12 mouse cellular contexts compared by ENCODE assay signal in the genomic region with DNA sequence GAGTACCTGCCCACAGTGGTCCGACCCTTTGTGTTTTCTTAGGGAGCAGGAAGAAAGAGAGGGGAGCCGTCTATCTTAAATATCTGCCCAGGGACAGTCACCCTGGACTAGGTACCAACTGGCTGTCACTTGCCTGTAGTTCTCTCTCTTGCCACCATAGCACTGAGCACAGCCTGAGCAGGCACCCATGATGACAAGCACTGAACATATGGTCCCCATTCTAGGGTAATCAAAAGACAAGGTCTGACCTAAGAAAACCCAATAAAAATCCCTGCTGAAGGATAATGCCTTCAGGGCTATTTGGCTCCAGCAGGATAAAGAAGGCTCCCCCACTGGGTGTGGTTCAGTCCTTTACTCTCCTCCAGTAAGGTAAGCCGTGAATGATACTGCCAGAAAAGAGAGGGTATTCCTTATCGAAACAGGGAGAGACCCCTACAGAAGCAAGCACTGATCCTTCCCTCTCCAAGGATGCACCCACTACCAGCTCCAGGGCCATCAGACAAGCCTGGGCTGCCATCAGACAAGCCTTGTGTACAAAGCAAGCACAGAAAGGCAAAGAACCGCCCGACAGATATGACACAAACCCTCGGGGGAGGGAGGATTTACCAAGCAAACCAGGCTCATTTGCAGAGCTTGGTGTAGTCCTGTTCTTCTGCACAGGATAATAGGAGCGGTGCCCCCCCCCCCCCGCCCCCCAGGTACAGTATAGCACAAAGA.
DNase-seq lines count a peak whose midpoint lies in the region; ATAC-seq and TF ChIP-seq lines count a peak whose summit lies in the region.
"Had no signal": no experiment of that assay in that cellular context is flagged by ENCODE, and none has a peak within 500 bp of the region (broad histone marks: within the 10 kb centered on the region; RNA-seq: fewer than 3 reads in every experiment).

No protein-coding gene starts in this region.

- ATAC-seq in megakaryocyte, adult 5-6 weeks (ENCODE audit: poor library complexity, severe bottlenecking): no peak
- peak; percentile 32; the same call in 1 of the 2 replicates for ATAC-seq in hindbrain, embryonic 16.5 days
- no peak for ATAC-seq in neural tube, embryonic 15.5 days (ENCODE audit: low FRiP score)

- WGBS in hindbrain, embryonic 16.5 days: 61% methylated on average over 9 of the region's 9 CpGs
- WGBS in neural tube, embryonic 15.5 days: 58% methylated on average over 9 of the region's 9 CpGs

- peaks cover 76% of the 10 kb centered on the region for H3K36me3 ChIP-seq in megakaryocyte, embryonic 14.5 days (replicated peaks; ENCODE audit: low read length)
- H3K36me3 ChIP-seq in hindbrain, embryonic 16.5 days (ENCODE audit: control insufficient read depth, insufficient read depth, low read length): no peaks in the 10 kb centered on the region
- H3K36me3 ChIP-seq in neural tube, embryonic 15.5 days: no peaks in the 10 kb centered on the region

- H3K9ac ChIP-seq in hindbrain, embryonic 16.5 days (ENCODE audit: low read depth, low read length): no peak overlapping the region
- H3K9ac ChIP-seq in neural tube, embryonic 15.5 days (replicated peaks): no peak overlapping the region

- H3K4me1 ChIP-seq in megakaryocyte, embryonic 14.5 days: peaks cover 100% of the 10 kb centered on the region
- H3K4me1 ChIP-seq in hindbrain, embryonic 16.5 days (ENCODE audit: control insufficient read depth, insufficient read depth, low read depth, low read length): peaks cover 12% of the 10 kb centered on the region
- H3K4me1 ChIP-seq in neural tube, embryonic 15.5 days: peaks cover 37% of the 10 kb centered on the region

- DNase-seq in gastrocnemius, adult 2 months: no peak
- no peak for DNase-seq in gastrocnemius, adult 8-10 months (ENCODE audit: low spot score in 2 of 2)
- no peak for DNase-seq in layer of hippocampus, postnatal 10 days (ENCODE audit: low spot score in 2 of 2)
- DNase-seq in adipocyte (ENCODE audit: low spot score): no peak
- DNase-seq: adrenal gland, adult 2 months; gastrocnemius, postnatal 36 days; lung, postnatal 36 days; right cerebral cortex, adult 18-20 months had no signal

- TF ChIP-seq CTCF in gastrocnemius, adult 2 months (IDR thresholded peaks at IDR 0.05): no peak

- peaks cover 6% of the 10 kb centered on the region for H3K9me3 ChIP-seq in megakaryocyte, embryonic 14.5 days
- no peaks in the 10 kb centered on the region for H3K9me3 ChIP-seq in hindbrain, embryonic 16.5 days (ENCODE audit: control insufficient read depth, low read length)
- H3K9me3 ChIP-seq in neural tube, embryonic 15.5 days (replicated peaks): no peaks in the 10 kb centered on the region

- no peak overlapping the region for H3K4me3 ChIP-seq in gastrocnemius, adult 2 months
- H3K4me3 ChIP-seq in megakaryocyte, embryonic 14.5 days (replicated peaks): peak overlapping the region; percentile 84
- H3K4me3 ChIP-seq in hindbrain, embryonic 16.5 days (ENCODE audit: low read length): no peak overlapping the region
- no peak overlapping the region for H3K4me3 ChIP-seq in neural tube, embryonic 15.5 days (replicated peaks)

- intact Hi-C loops in gastrocnemius, adult 2 months (cut with DNase I): no loop called here

- 0 out of 2 replicates have a peak overlapping the region, but pooled peaks have one; percentile 59 for H3K27ac ChIP-seq in gastrocnemius, adult 2 months
- no peak overlapping the region for H3K27ac ChIP-seq in hindbrain, embryonic 16.5 days (ENCODE audit: low read depth, low read length)
- 0 out of 2 replicates have a peak overlapping the region, but pooled peaks have one; percentile 33 for H3K27ac ChIP-seq in neural tube, embryonic 15.5 days (replicated peaks)

- H3K4me2 ChIP-seq in hindbrain, embryonic 16.5 days (ENCODE audit: low read length): no peak overlapping the region
- no peak overlapping the region for H3K4me2 ChIP-seq in neural tube, embryonic 15.5 days

- H3K27me3 ChIP-seq in megakaryocyte, embryonic 14.5 days (replicated peaks): no peaks in the 10 kb centered on the region
- no peaks in the 10 kb centered on the region for H3K27me3 ChIP-seq in hindbrain, embryonic 16.5 days (replicated peaks; ENCODE audit: control insufficient read depth, insufficient read depth, low read length)
- no peaks in the 10 kb centered on the region for H3K27me3 ChIP-seq in neural tube, embryonic 15.5 days (replicated peaks)
